Mouse (Mus musculus) brain, embryonic 14.5 days (tissue): Measurements from ENCODE around the gene Gm12185.
"Not testable (repeated sequence)": the region's sequence is repeated elsewhere in the genome, so short reads cannot be mapped to it uniquely, and the experiment has no call there.

Experiments
- CTCF ChIP-seq: fragments of 200-500 bp; IDR thresholded peaks from 2 replicates; pipeline ENCODE4 v1.5.1; 2012; ENCODE audit warnings: inconsistent platforms, mild to moderate bottlenecking, moderate library complexity, borderline replicate concordance; ENCODE audit not compliant: insufficient read depth, insufficient read length; ENCODE audit errors: extremely low read depth
- POLR2A ChIP-seq: fragments of 200-500 bp; IDR thresholded peaks from 2 replicates; pipeline ENCODE4 v1.6.1; 2012; ENCODE audit warnings: mild to moderate bottlenecking, inconsistent platforms, borderline replicate concordance; ENCODE audit not compliant: poor library complexity, insufficient read depth, insufficient read length, severe bottlenecking; ENCODE audit errors: extremely low read depth

GRCm38 (mm10) chr11:48935291-48935690 lies 56.7 kb downstream of the Gm12185 start:
- TF ChIP-seq POLR2A, CTCF: not testable (repeated sequence)
